ENCODE assay signal across 7 mouse cellular contexts in the genomic region with DNA sequence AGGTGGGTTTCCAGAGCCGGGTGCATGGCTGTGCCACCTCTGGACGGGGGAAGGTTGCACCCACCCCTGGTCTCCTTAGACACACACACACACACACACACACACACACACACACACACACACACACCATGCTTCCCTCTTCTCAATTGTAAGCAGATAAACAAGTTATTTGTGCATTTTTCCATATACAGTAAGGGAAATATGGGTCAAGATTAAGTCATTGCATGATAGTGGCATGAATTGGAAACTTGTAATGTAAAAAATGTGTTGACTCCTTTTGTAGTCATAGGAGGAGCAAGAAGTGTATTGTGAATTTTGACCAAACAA. TPM values are rescaled to one million over a fixed set of nuclear protein-coding genes. Genes with fewer than 3 reads are reported as not detected.
DNase-seq lines count a peak whose midpoint lies in the region; ATAC-seq and TF ChIP-seq lines count a peak whose summit lies in the region.

No protein-coding gene starts in this region.

- H3K27me3 ChIP-seq in forebrain, embryonic 12.5 days = no peaks in the 10 kb centered on the region
- no peaks in the 10 kb centered on the region for H3K27me3 ChIP-seq in liver, embryonic 11.5 days (replicated peaks; ENCODE audit: control insufficient read depth, insufficient read depth, low read length)
- H3K27me3 ChIP-seq in stomach, postnatal 0 days (ENCODE audit: control insufficient read depth, insufficient read depth, low read length) = no peaks in the 10 kb centered on the region

- H3K27ac ChIP-seq in forebrain, embryonic 12.5 days = peak overlapping the region; percentile 99
- peak overlapping the region; percentile 96 for H3K27ac ChIP-seq in liver, embryonic 11.5 days (ENCODE audit: low read depth, low read length)
- H3K27ac ChIP-seq in stomach, postnatal 0 days (replicated peaks) = peak overlapping the region; percentile 100

- no peaks in the 10 kb centered on the region for H3K9me3 ChIP-seq in forebrain, embryonic 12.5 days
- H3K9me3 ChIP-seq in liver, embryonic 11.5 days (ENCODE audit: control insufficient read depth, low read length) = no peaks in the 10 kb centered on the region
- no peaks in the 10 kb centered on the region for H3K9me3 ChIP-seq in stomach, postnatal 0 days (ENCODE audit: control insufficient read depth, low read length)

- no peak for TF ChIP-seq EP300 in stomach, postnatal 0 days (optimal IDR thresholded peaks at IDR 0.05)

- peaks cover 17% of the 10 kb centered on the region for H3K4me1 ChIP-seq in forebrain, embryonic 12.5 days
- peaks cover 10% of the 10 kb centered on the region; the same call in 1 of the 2 replicates for H3K4me1 ChIP-seq in liver, embryonic 11.5 days (replicated peaks; ENCODE audit: control insufficient read depth, insufficient read depth, low read length)
- H3K4me1 ChIP-seq in stomach, postnatal 0 days (replicated peaks; ENCODE audit: control insufficient read depth, insufficient read depth) = peaks cover 3% of the 10 kb centered on the region

- peak overlapping the region; percentile 81 for H3K4me3 ChIP-seq in forebrain, embryonic 12.5 days (replicated peaks)
- peak overlapping the region; percentile 97 for H3K4me3 ChIP-seq in liver, embryonic 11.5 days (ENCODE audit: low read depth, low read length)
- H3K4me3 ChIP-seq in stomach, postnatal 0 days (ENCODE audit: low read depth, low read length) = peak overlapping the region; percentile 99

- no peak; the same call in 1 of the 2 replicates for ATAC-seq in forebrain, embryonic 12.5 days (ENCODE audit: low FRiP score)
- no peak; the same call in 1 of the 2 replicates for ATAC-seq in liver, embryonic 11.5 days (replicated peaks; ENCODE audit: low FRiP score)
- no peak for ATAC-seq in stomach, postnatal 0 days (ENCODE audit: low FRiP score, low TSS enrichment)

- peak; percentile 13 for DNase-seq in retina, postnatal 7 days (ENCODE audit: low read depth, low spot score)
- DNase-seq in retina, embryonic 14.5 days (ENCODE audit: low spot score) = no peak
- DNase-seq in liver, embryonic 11.5 days (ENCODE audit: low spot score) = no peak
- DNase-seq in stomach, postnatal 0 days (ENCODE audit: low spot score) = no peak
- no peak for DNase-seq in left cerebral cortex, postnatal 14 days (ENCODE audit: low spot score in 2 of 2)
- DNase-seq in right cerebral cortex, postnatal 10 days (ENCODE audit: low spot score in 2 of 2) = no peak

- H3K9ac ChIP-seq in forebrain, embryonic 12.5 days = peak overlapping the region; percentile 94
- peak overlapping the region; percentile 99 for H3K9ac ChIP-seq in liver, embryonic 11.5 days (ENCODE audit: low read depth, low read length)
- H3K9ac ChIP-seq in stomach, postnatal 0 days (ENCODE audit: low read length) = peak overlapping the region; percentile 99

- peak overlapping the region; percentile 64 for H3K4me2 ChIP-seq in forebrain, embryonic 12.5 days
- H3K4me2 ChIP-seq in liver, embryonic 11.5 days = peak overlapping the region; percentile 93
- peak overlapping the region; percentile 83 for H3K4me2 ChIP-seq in stomach, postnatal 0 days (replicated peaks; ENCODE audit: low read depth)

- intact Hi-C loops in left cerebral cortex, postnatal 14 days (cut with DNase I) = loop anchor here (5.0 kb wide), 3 partner anchors 41 to 129 kb away; a partner anchor contains a TSS

- no peaks in the 10 kb centered on the region for H3K36me3 ChIP-seq in forebrain, embryonic 12.5 days (replicated peaks)
- no peaks in the 10 kb centered on the region for H3K36me3 ChIP-seq in liver, embryonic 11.5 days (ENCODE audit: control insufficient read depth, insufficient read depth, low read length)
- H3K36me3 ChIP-seq in stomach, postnatal 0 days (ENCODE audit: control insufficient read depth, insufficient read depth, low read length) = no peaks in the 10 kb centered on the region

- 0% methylated on average over 1 of the region's 2 CpGs for WGBS in forebrain, embryonic 12.5 days
- WGBS in liver, embryonic 11.5 days = 0% methylated on average over 2 of the region's 2 CpGs
- no CpG with 5 or more reads among the region's 2 CpGs for WGBS in stomach, postnatal 0 days

- TF ChIP-seq CTCF in stomach, postnatal 0 days (IDR thresholded peaks at IDR 0.05; ENCODE audit: low read depth) = no peak

RNA-seq across cellular contexts. Expression of a gene that starts 1.0 kb away (rescaled TPM):
- 24.4 and 24.5 TPM in 2 replicates for polyA plus RNA-seq in forebrain, embryonic 12.5 days (2016; fragmentation: Nextera tagmentation; extraction: Ambion mirVana)
- polyA plus RNA-seq in liver, embryonic 11.5 days (2014; fragmentation: Nextera tagmentation; extraction: Ambion mirVana) = 12.0 and 12.5 TPM in 2 replicates
- polyA plus RNA-seq in stomach, postnatal 0 days (2015; fragmentation: Nextera tagmentation; extraction: Ambion mirVana) = 4.5 and 4.9 TPM in 2 replicates
- total RNA-seq in left cerebral cortex, postnatal 14 days (2021) = 10 to 100 TPM; 28.6 to 29.5 TPM

RNA-seq across cellular contexts. Expression of a gene that starts 41.0 kb away (rescaled TPM):
- polyA plus RNA-seq in forebrain, embryonic 12.5 days (2016; fragmentation: Nextera tagmentation; extraction: Ambion mirVana) = 77.6 and 80.9 TPM in 2 replicates
- polyA plus RNA-seq in liver, embryonic 11.5 days (2014; fragmentation: Nextera tagmentation; extraction: Ambion mirVana) = 17.9 and 19.1 TPM in 2 replicates
- 9.6 and 10.8 TPM in 2 replicates for polyA plus RNA-seq in stomach, postnatal 0 days (2015; fragmentation: Nextera tagmentation; extraction: Ambion mirVana)
- total RNA-seq in left cerebral cortex, postnatal 14 days (2021) = 10 to 100 TPM in 1 of 2 experiments, 1 to 10 TPM in 1; 9.8 to 10.5 TPM
